Mouse (Mus musculus): Measurements from ENCODE around the gene Ltv1. TPM values are rescaled to one million over a fixed set of nuclear protein-coding genes. Genes with fewer than 3 reads are reported as not detected.

Ltv1 gene
- polyA plus RNA-seq, 1 experiment from 2014 or later, result 35.8 TPM

DNA sequence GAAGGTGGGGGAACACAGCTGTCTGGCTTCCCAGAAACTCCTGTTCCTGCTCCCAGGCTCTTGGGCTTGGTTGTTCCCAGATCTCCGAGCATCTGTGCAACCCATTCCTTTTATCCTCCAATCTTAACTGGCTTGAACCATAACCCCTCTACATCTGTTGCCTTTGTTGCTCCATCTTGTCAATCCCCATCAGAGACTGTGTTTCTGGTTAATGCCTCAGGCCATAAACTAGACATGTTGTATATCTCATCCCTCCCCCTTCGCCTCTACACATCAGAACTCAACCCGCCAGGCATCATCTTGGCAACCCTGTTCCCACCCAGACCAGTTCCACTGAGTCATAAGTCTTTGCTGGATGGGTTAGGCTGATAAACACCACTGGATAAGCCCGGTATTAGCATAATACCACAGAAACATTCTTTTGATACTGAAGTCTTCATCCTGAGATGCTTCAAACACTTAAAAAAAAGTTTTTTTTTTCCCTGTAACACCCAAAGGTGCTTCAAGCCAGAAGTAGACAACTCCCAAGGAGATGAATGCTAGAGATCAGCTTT, 40.1 kb downstream of the Ltv1 start:
- no peak overlapping the region for H3K27ac ChIP-seq (ENCODE audit: low read length)
- H3K4me3 ChIP-seq (ENCODE audit: low read depth, low read length), result no peak overlapping the region
- H3K36me3 ChIP-seq (ENCODE audit: control insufficient read depth, insufficient read depth, low read length), result no peaks in the 10 kb centered on the region
- 85% methylated on average over 4 of the region's 4 CpGs for WGBS
- ATAC-seq, result no peak
- H3K9me3 ChIP-seq (replicated peaks; ENCODE audit: control insufficient read depth, low read length, poor library complexity, severe bottlenecking), result no peaks in the 10 kb centered on the region
- no peak overlapping the region for H3K4me2 ChIP-seq (ENCODE audit: low read length)
- H3K4me1 ChIP-seq (ENCODE audit: control insufficient read depth, insufficient read depth, low read length), result peaks cover 4% of the 10 kb centered on the region; the same call in 1 of the 2 replicates
- H3K27me3 ChIP-seq (ENCODE audit: control insufficient read depth, insufficient read depth, low read depth, low read length), result no peaks in the 10 kb centered on the region
- H3K9ac ChIP-seq (ENCODE audit: low read depth, low read length), result no peak overlapping the region

DNA sequence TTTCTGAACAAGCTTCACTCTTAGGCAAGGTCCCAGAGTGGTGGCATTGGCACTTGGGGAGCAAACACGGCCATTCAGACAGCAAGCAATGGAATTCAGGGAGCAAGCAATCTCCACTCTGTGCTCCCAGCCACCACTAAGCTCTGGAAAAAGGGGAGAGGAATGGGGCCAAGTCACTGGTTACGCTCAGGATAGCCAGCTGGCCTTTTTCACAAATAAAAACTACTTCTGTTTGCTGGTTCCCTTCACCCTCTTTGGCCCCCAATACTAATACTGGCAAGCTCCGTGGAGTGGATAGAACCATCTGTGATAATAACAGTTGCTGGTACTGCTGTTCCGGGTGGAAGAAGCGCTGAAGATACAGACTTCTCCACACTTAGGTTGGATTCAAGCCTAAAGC, 41.6 kb downstream of the Ltv1 start:
- WGBS, result 81% methylated on average over 5 of the region's 5 CpGs
- Histone ChIP-seq H3K9me3 (replicated peaks; ENCODE audit: control insufficient read depth, low read length, poor library complexity, severe bottlenecking) (no peaks in the 10 kb centered on the region), H3K9ac (ENCODE audit: low read depth, low read length) (no peak overlapping the region), H3K36me3 (ENCODE audit: control insufficient read depth, insufficient read depth, low read length) (no peaks in the 10 kb centered on the region), H3K4me2 (ENCODE audit: low read length) (no peak overlapping the region), H3K27me3 (ENCODE audit: control insufficient read depth, insufficient read depth, low read depth, low read length) (no peaks in the 10 kb centered on the region), H3K4me1 (ENCODE audit: control insufficient read depth, insufficient read depth, low read length) (peaks cover 4% of the 10 kb centered on the region; the same call in 1 of the 2 replicates), H3K4me3 (ENCODE audit: low read depth, low read length) (no peak overlapping the region), H3K27ac (ENCODE audit: low read length) (no peak overlapping the region)
- ATAC-seq, result no peak

- no peak for ATAC-seq
Observed at GRCm38 (mm10) chr10:13150435-13150834, 42.5 kb downstream of the Ltv1 start.

DNA sequence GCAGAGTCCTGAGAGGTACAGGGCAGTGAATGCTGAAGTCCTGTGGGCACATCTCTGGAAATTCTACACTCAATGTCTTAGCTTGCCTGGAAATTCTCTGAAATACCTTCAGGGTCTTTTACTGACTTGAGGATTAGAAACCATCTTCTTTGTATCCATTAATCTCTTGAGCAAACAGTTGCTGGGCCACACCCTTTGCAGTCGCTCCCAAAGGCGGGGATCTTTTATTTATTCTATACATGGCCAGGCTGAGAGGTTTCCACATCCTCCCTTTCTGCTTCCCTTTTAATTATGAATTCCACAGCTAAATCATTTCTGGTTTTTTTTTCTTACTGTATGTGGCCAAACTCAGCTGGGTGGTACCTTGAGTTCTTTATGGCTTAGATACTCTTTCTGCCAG, 52.5 kb downstream of the Ltv1 start:
- Histone ChIP-seq H3K9ac (ENCODE audit: low read depth, low read length) (no peak overlapping the region), H3K27ac (ENCODE audit: low read length) (no peak overlapping the region), H3K36me3 (ENCODE audit: control insufficient read depth, insufficient read depth, low read length) (no peaks in the 10 kb centered on the region), H3K27me3 (ENCODE audit: control insufficient read depth, insufficient read depth, low read depth, low read length) (no peaks in the 10 kb centered on the region), H3K4me2 (ENCODE audit: low read length) (no peak overlapping the region), H3K9me3 (replicated peaks; ENCODE audit: control insufficient read depth, low read length, poor library complexity, severe bottlenecking) (no peaks in the 10 kb centered on the region), H3K4me3 (ENCODE audit: low read depth, low read length) (no peak overlapping the region), H3K4me1 (ENCODE audit: control insufficient read depth, insufficient read depth, low read length) (no peaks in the 10 kb centered on the region)
- WGBS, result 22% methylated on average over 2 of the region's 2 CpGs
- ATAC-seq, result no peak

More at GRCm38 (mm10) chr10:13150435-13150834, 42.5 kb downstream of the Ltv1 start:
- no peaks in the 10 kb centered on the region for H3K9me3 ChIP-seq (replicated peaks; ENCODE audit: control insufficient read depth, low read length, poor library complexity, severe bottlenecking)
- no peaks in the 10 kb centered on the region for H3K36me3 ChIP-seq (ENCODE audit: control insufficient read depth, insufficient read depth, low read length)
- no peak overlapping the region for H3K27ac ChIP-seq (ENCODE audit: low read length)
- H3K4me1 ChIP-seq (ENCODE audit: control insufficient read depth, insufficient read depth, low read length), result peaks cover 4% of the 10 kb centered on the region; the same call in 1 of the 2 replicates
- 50% methylated on average over 3 of the region's 3 CpGs for WGBS
- no peak overlapping the region for H3K4me2 ChIP-seq (ENCODE audit: low read length)
- H3K27me3 ChIP-seq (ENCODE audit: control insufficient read depth, insufficient read depth, low read depth, low read length), result no peaks in the 10 kb centered on the region
- H3K4me3 ChIP-seq (ENCODE audit: low read depth, low read length), result no peak overlapping the region
- no peak overlapping the region for H3K9ac ChIP-seq (ENCODE audit: low read depth, low read length)

DNA sequence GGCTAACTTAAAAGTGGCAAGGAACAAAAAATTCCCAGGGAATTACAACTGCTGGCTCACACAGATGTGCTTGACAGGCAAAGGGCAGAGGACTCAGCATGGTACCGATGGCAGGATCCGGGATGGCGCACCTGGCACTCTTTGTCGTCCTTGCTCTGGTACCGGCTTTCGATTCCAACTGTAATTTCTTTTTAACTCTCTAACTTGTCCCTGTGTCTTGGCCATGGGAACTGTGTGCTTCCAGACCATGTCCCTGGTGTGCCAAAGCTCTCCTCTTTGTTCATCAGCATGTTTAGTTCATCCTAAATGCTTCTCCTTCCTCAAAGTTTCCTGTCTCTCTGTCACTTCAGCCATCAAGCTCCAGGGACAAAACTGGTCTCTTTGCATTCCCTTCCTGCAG, 55.1 kb downstream of the Ltv1 start:
- Histone ChIP-seq H3K27ac (ENCODE audit: low read length) (no peak overlapping the region), H3K9me3 (replicated peaks; ENCODE audit: control insufficient read depth, low read length, poor library complexity, severe bottlenecking) (no peaks in the 10 kb centered on the region), H3K27me3 (ENCODE audit: control insufficient read depth, insufficient read depth, low read depth, low read length) (no peaks in the 10 kb centered on the region), H3K4me1 (ENCODE audit: control insufficient read depth, insufficient read depth, low read length) (no peaks in the 10 kb centered on the region), H3K4me3 (ENCODE audit: low read depth, low read length) (no peak overlapping the region), H3K4me2 (ENCODE audit: low read length) (no peak overlapping the region), H3K36me3 (ENCODE audit: control insufficient read depth, insufficient read depth, low read length) (no peaks in the 10 kb centered on the region), H3K9ac (ENCODE audit: low read depth, low read length) (no peak overlapping the region)
- no peak for ATAC-seq
- 83% methylated on average over 6 of the region's 6 CpGs for WGBS

GRCm38 (mm10) chr10:13135751-13136150, 57.2 kb downstream of the Ltv1 start:
- Histone ChIP-seq H3K27ac (ENCODE audit: low read length) (no peak overlapping the region), H3K4me2 (ENCODE audit: low read length) (no peak overlapping the region), H3K36me3 (ENCODE audit: control insufficient read depth, insufficient read depth, low read length) (no peaks in the 10 kb centered on the region), H3K27me3 (ENCODE audit: control insufficient read depth, insufficient read depth, low read depth, low read length) (no peaks in the 10 kb centered on the region), H3K9ac (ENCODE audit: low read depth, low read length) (no peak overlapping the region), H3K9me3 (replicated peaks; ENCODE audit: control insufficient read depth, low read length, poor library complexity, severe bottlenecking) (no peaks in the 10 kb centered on the region), H3K4me1 (ENCODE audit: control insufficient read depth, insufficient read depth, low read length) (no peaks in the 10 kb centered on the region), H3K4me3 (ENCODE audit: low read depth, low read length) (no peak overlapping the region)
- WGBS, result 95% methylated on average over 7 of the region's 7 CpGs
- ATAC-seq, result no peak

DNA sequence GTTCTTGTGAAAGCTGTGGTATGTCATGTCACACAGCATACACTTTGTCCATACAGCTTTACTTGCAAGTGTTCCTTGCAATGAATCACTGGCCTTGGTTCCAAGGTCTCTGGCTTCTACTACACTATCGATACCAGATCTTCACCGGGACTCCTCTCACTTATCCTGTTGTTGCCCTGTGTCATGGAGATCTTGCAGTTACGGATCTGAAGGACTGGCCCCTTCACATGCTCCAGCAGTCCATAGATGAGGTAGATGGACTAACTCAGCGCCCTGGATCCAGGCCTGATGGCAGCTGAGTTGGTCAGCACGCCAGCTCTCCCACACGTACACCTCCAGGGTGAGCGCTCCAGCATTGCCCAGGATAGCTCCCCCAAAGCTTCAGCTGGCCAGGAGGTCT, 57.7 kb downstream of the Ltv1 start:
- Histone ChIP-seq H3K9ac (ENCODE audit: low read depth, low read length) (no peak overlapping the region), H3K9me3 (replicated peaks; ENCODE audit: control insufficient read depth, low read length, poor library complexity, severe bottlenecking) (no peaks in the 10 kb centered on the region), H3K27me3 (ENCODE audit: control insufficient read depth, insufficient read depth, low read depth, low read length) (no peaks in the 10 kb centered on the region), H3K36me3 (ENCODE audit: control insufficient read depth, insufficient read depth, low read length) (no peaks in the 10 kb centered on the region), H3K4me3 (ENCODE audit: low read depth, low read length) (no peak overlapping the region), H3K4me2 (ENCODE audit: low read length) (no peak overlapping the region), H3K4me1 (ENCODE audit: control insufficient read depth, insufficient read depth, low read length) (no peaks in the 10 kb centered on the region), H3K27ac (ENCODE audit: low read length) (no peak overlapping the region)
- 97% methylated on average over 7 of the region's 7 CpGs for WGBS
- no peak for ATAC-seq

GRCm38 (mm10) chr10:13133850-13134249, 59.1 kb downstream of the Ltv1 start:
- Histone ChIP-seq H3K27ac (ENCODE audit: low read length) (no peak overlapping the region), H3K9me3 (replicated peaks; ENCODE audit: control insufficient read depth, low read length, poor library complexity, severe bottlenecking) (no peaks in the 10 kb centered on the region), H3K4me1 (ENCODE audit: control insufficient read depth, insufficient read depth, low read length) (no peaks in the 10 kb centered on the region), H3K4me2 (ENCODE audit: low read length) (no peak overlapping the region), H3K9ac (ENCODE audit: low read depth, low read length) (no peak overlapping the region), H3K27me3 (ENCODE audit: control insufficient read depth, insufficient read depth, low read depth, low read length) (no peaks in the 10 kb centered on the region), H3K36me3 (ENCODE audit: control insufficient read depth, insufficient read depth, low read length) (no peaks in the 10 kb centered on the region), H3K4me3 (ENCODE audit: low read depth, low read length) (no peak overlapping the region)
- 87% methylated on average over 4 of the region's 4 CpGs for WGBS
- no peak for ATAC-seq

All from midbrain, embryonic 16.5 days (tissue).